In genomic region chr10:123086847-123087246, GRCm38 (mm10) we compare ENCODE assay signal across 26 mouse cellular contexts.
"Had no signal": no experiment of that assay in that cellular context is flagged by ENCODE, and none has a peak within 500 bp of the region (broad histone marks: within the 10 kb centered on the region; RNA-seq: fewer than 3 reads in every experiment).

No protein-coding gene starts in this region.

- H3K27me3 ChIP-seq: heart, embryonic 13.5 days; heart, embryonic 15.5 days; hindbrain, embryonic 12.5 days; intestine, embryonic 15.5 days; limb, embryonic 12.5 days had no signal

- H3K9ac ChIP-seq: heart, embryonic 13.5 days; heart, embryonic 15.5 days; hindbrain, embryonic 12.5 days; hindbrain, embryonic 14.5 days; intestine, embryonic 15.5 days; limb, embryonic 12.5 days had no signal

- H3K4me1 ChIP-seq: heart, embryonic 13.5 days; heart, embryonic 15.5 days; hindbrain, embryonic 10.5 days; hindbrain, embryonic 12.5 days had no signal

- H3K4me3 ChIP-seq: gastrocnemius, adult 2 months; heart, adult 2 months; heart, embryonic 13.5 days; heart, embryonic 15.5 days; hindbrain, embryonic 10.5 days; hindbrain, embryonic 12.5 days; intestine, embryonic 15.5 days; layer of hippocampus, adult 2 months; limb, embryonic 10.5 days; limb, embryonic 12.5 days had no signal

- H3K4me2 ChIP-seq: heart, embryonic 11.5 days; heart, embryonic 13.5 days; heart, embryonic 15.5 days; hindbrain, embryonic 12.5 days; hindbrain, embryonic 14.5 days; intestine, embryonic 15.5 days; limb, embryonic 12.5 days had no signal

- H3K9me3 ChIP-seq: heart, embryonic 13.5 days; heart, embryonic 15.5 days; hindbrain, embryonic 10.5 days; hindbrain, embryonic 12.5 days; intestine, embryonic 15.5 days; limb, embryonic 10.5 days; limb, embryonic 12.5 days had no signal

- H3K27ac ChIP-seq: gastrocnemius, adult 2 months; heart, adult 2 months; heart, embryonic 13.5 days; heart, embryonic 15.5 days; hindbrain, embryonic 10.5 days; hindbrain, embryonic 12.5 days; hindbrain, embryonic 14.5 days; intestine, embryonic 15.5 days; layer of hippocampus, adult 2 months; limb, embryonic 10.5 days; limb, embryonic 12.5 days had no signal

- DNase-seq: gastrocnemius, adult 2 months; gastrocnemius, postnatal 10 days; gastrocnemius, postnatal 25 days; heart, adult 2 months; heart, postnatal 14 days; heart, postnatal 36 days; kidney, adult 18-20 months; kidney, adult 8-10 months; kidney, postnatal 10 days; kidney, postnatal 25 days; kidney, postnatal 4 days; layer of hippocampus, postnatal 36 days; liver had no signal

- H3K36me3 ChIP-seq: heart, embryonic 13.5 days; heart, embryonic 15.5 days; hindbrain, embryonic 10.5 days; hindbrain, embryonic 12.5 days; intestine, embryonic 15.5 days; limb, embryonic 10.5 days; limb, embryonic 12.5 days had no signal

- ATAC-seq: hindbrain, embryonic 16.5 days; inflammation-experienced regulatory T-cells, adult 6 months; intestine, embryonic 15.5 days; intestine, postnatal 0 days had no signal
